Mouse (Mus musculus) liver, embryonic 15.5 days (tissue): ENCODE measurements around the gene Hunk. TPM values are rescaled to one million over a fixed set of nuclear protein-coding genes. Genes with fewer than 3 reads are reported as not detected.

Source experiments
- ATAC-seq: fragments of 200-750 bp; cut with Nextera tagmentation; 2 replicates; pipeline ENCODE4 v1.8.0; 2017; ENCODE audit warnings: moderate number of reproducible peaks, mild to moderate bottlenecking, moderate library complexity; ENCODE audit not compliant: insufficient read depth
- H3K27ac ChIP-seq: fragments of 300-500 bp; sonication (generic); replicated peaks from 2 replicates; pipeline ENCODE4 v1.5.1; 2015; ENCODE audit warnings: mild to moderate bottlenecking, inconsistent platforms
- H3K27me3 ChIP-seq: fragments of 300-500 bp; sonication (generic); 2 replicates; pipeline ENCODE4 v1.6.1; 2015; ENCODE audit warnings: mild to moderate bottlenecking, inconsistent platforms
- H3K36me3 ChIP-seq: fragments of 300-500 bp; sonication (generic); replicated peaks from 2 replicates; pipeline ENCODE4 v1.6.1; 2015; ENCODE audit warnings: moderate library complexity, mild to moderate bottlenecking, inconsistent platforms
- H3K4me1 ChIP-seq: fragments of 300-500 bp; sonication (generic); replicated peaks from 2 replicates; pipeline ENCODE4 v1.6.1; 2015; ENCODE audit warnings: inconsistent platforms
- H3K4me2 ChIP-seq: fragments of 300-500 bp; sonication (generic); 2 replicates; pipeline ENCODE4 v1.6.1; 2015; ENCODE audit warnings: moderate library complexity, mild to moderate bottlenecking, inconsistent platforms
- H3K4me3 ChIP-seq: fragments of 300-500 bp; sonication (generic); replicated peaks from 2 replicates; pipeline ENCODE4 v1.5.1; 2015; ENCODE audit warnings: mild to moderate bottlenecking, inconsistent platforms
- H3K9ac ChIP-seq: fragments of 300-500 bp; sonication (generic); 2 replicates; pipeline ENCODE4 v1.6.1; 2015; ENCODE audit warnings: moderate library complexity, mild to moderate bottlenecking, inconsistent platforms
- H3K9me3 ChIP-seq: fragments of 300-500 bp; sonication (generic); replicated peaks from 2 replicates; pipeline ENCODE4 v1.6.1; 2016; ENCODE audit warnings: inconsistent platforms
- WGBS: fragments of 180-500 bp; shearing (Covaris S2); methylation state at CpG from one replicate; pipeline ENCODE4 v1.1.7; 2015; ENCODE audit warnings: mixed read lengths; ENCODE audit not compliant: insufficient replicate concordance; 5-methylcytosine and 5-hydroxymethylcytosine counted together
- polyA plus RNA-seq: library from polyadenylated mRNA; unstranded; fragments of >200 nt; fragmentation: Nextera tagmentation; extraction: Ambion mirVana; gene quantifications from 2 replicates; pipeline ENCODE4 v1.2.1, GENCODE M21; 2015

Hunk gene
- polyA plus RNA-seq, 1 experiment from 2014 or later = 1.2 TPM

DNA sequence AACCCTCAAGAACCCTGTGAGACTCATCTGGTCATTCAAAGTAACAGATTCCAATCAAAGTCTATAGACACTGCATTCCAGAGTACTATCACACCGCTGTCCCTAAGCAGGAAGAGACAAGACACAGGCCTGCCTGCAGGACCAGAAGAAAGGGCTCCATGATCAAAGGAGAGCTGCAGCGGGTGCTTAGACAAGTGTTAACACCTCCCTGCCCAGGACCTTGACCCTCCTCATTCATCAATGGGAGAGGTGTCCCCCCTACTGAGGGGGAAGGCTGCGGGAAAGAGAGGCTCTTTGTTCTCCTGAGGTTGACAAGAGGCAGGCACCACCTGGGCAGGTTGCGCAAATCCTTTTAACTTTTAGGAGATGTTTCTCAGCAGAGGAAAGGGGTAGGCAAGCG lies 51.5 kb downstream of the Hunk start:
- no peak for ATAC-seq

DNA sequence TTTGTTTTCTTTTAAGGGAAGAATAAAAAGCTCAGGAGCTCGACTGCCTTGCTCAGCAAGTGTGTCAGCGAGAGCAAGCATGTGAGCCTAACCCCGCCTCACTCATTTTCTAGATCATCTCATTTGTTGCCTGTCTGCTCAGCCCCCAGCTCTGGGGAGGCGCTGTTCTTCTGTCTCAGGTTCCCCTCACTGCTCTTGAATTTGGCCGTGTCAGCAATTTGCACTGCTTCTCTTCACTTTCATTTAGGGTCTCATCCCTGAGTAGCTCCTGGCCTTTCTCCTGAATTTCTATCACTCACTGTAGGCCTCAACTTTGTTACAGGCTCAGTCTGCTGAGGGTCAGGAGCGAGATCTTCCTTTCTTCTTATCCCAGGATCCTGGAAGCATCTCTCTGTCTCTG lies 53.7 kb downstream of the Hunk start:
- no peak overlapping the region for H3K4me2 ChIP-seq
- H3K4me1 ChIP-seq = 0 out of 2 replicates have a peak, but pooled peaks cover 3% of the 10 kb centered on the region
- H3K4me3 ChIP-seq = no peak overlapping the region
- H3K27ac ChIP-seq = no peak overlapping the region
- no peak overlapping the region for H3K9ac ChIP-seq
- ATAC-seq = no peak
- no peaks in the 10 kb centered on the region for H3K27me3 ChIP-seq
- WGBS = 66% methylated on average over 6 of the region's 6 CpGs
- no peaks in the 10 kb centered on the region for H3K36me3 ChIP-seq
- no peaks in the 10 kb centered on the region for H3K9me3 ChIP-seq

More for the DNA sequence above, 51.5 kb downstream of the Hunk start:
- 50% methylated on average over 5 of the region's 5 CpGs for WGBS
- Histone ChIP-seq H3K36me3 (peaks cover 10% of the 10 kb centered on the region; the same call in 1 of the 2 replicates), H3K4me2 (no peak overlapping the region), H3K9me3 (no peaks in the 10 kb centered on the region), H3K9ac (no peak overlapping the region), H3K27me3 (no peaks in the 10 kb centered on the region), H3K27ac (no peak overlapping the region), H3K4me3 (no peak overlapping the region), H3K4me1 (0 out of 2 replicates have a peak, but pooled peaks cover 3% of the 10 kb centered on the region)

DNA sequence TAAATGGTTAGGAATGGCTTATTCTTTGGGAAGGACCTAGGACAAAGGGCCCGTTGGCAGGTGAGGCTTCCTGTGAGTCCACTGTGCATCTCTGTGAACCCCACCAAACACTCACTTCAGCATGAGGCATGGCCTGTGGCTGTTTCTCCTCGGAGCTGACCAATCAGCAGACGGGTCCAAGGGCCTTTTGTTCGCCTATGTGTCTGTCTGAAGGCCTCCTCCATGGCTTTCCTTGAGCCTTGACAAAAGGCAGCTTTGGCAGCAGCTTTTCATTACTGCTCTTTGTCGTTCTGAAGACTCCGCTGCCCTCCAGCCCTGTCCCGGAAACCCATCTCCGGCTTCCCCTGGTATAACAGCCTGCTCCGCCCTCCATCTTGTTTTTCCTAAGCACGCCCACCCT lies 54.8 kb downstream of the Hunk start:
- ATAC-seq = no peak
- H3K4me3 ChIP-seq = no peak overlapping the region
- 78% methylated on average over 10 of the region's 10 CpGs for WGBS
- no peak overlapping the region for H3K27ac ChIP-seq
- 0 out of 2 replicates have a peak, but pooled peaks cover 3% of the 10 kb centered on the region for H3K4me1 ChIP-seq
- no peaks in the 10 kb centered on the region for H3K36me3 ChIP-seq
- H3K9ac ChIP-seq = no peak overlapping the region
- H3K9me3 ChIP-seq = no peaks in the 10 kb centered on the region
- no peaks in the 10 kb centered on the region for H3K27me3 ChIP-seq
- no peak overlapping the region for H3K4me2 ChIP-seq

DNA sequence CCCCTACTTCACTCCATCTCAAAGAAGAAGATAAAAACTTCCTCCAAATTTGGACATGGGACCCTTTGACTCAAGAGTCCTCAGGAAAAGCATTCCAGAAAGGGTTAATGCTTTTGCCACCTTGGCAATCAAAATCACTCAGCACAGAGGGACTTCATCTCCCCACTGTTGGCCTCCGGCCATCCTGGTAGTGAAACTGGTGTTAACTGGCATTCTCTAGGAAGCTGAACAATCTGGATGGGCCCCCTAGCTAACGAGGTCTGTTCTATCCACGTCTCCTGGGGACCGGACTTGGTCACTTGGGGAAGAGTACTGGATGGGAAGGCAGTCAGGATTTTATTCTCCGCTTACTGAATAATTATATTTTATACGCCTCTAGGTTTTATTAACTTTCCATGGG lies 57.2 kb downstream of the Hunk start:
- Histone ChIP-seq H3K9me3 (no peaks in the 10 kb centered on the region), H3K36me3 (no peaks in the 10 kb centered on the region), H3K4me2 (no peak overlapping the region), H3K4me3 (no peak overlapping the region), H3K4me1 (no peaks in the 10 kb centered on the region), H3K27ac (no peak overlapping the region), H3K27me3 (no peaks in the 10 kb centered on the region), H3K9ac (no peak overlapping the region)
- WGBS = 60% methylated on average over 6 of the region's 6 CpGs
- ATAC-seq = no peak

GRCm38 (mm10) chr16:90453197-90453596 lies 67.4 kb downstream of the Hunk start:
- Histone ChIP-seq H3K4me3 (no peak overlapping the region), H3K4me1 (peaks cover 7% of the 10 kb centered on the region; the same call in 1 of the 2 replicates), H3K27ac (no peak overlapping the region), H3K4me2 (no peak overlapping the region), H3K36me3 (no peaks in the 10 kb centered on the region), H3K9ac (no peak overlapping the region), H3K27me3 (no peaks in the 10 kb centered on the region), H3K9me3 (no peaks in the 10 kb centered on the region)
- 59% methylated on average over 11 of the region's 11 CpGs for WGBS
- ATAC-seq = no peak

GRCm38 (mm10) chr16:90456495-90457125 lies 70.8 kb downstream of the Hunk start:
- no peak overlapping the region for H3K9ac ChIP-seq
- H3K9me3 ChIP-seq = no peaks in the 10 kb centered on the region
- H3K4me1 ChIP-seq = no peaks in the 10 kb centered on the region
- H3K27ac ChIP-seq = no peak overlapping the region
- no peak overlapping the region for H3K4me2 ChIP-seq
- WGBS = 36% methylated on average over 7 of the region's 7 CpGs
- H3K4me3 ChIP-seq = no peak overlapping the region
- H3K36me3 ChIP-seq = no peaks in the 10 kb centered on the region
- H3K27me3 ChIP-seq = no peaks in the 10 kb centered on the region
- no peak for ATAC-seq

- no peak overlapping the region for H3K4me3 ChIP-seq
- no peak for ATAC-seq
Observed at GRCm38 (mm10) chr16:90458899-90459610, 73.2 kb downstream of the Hunk start.

DNA sequence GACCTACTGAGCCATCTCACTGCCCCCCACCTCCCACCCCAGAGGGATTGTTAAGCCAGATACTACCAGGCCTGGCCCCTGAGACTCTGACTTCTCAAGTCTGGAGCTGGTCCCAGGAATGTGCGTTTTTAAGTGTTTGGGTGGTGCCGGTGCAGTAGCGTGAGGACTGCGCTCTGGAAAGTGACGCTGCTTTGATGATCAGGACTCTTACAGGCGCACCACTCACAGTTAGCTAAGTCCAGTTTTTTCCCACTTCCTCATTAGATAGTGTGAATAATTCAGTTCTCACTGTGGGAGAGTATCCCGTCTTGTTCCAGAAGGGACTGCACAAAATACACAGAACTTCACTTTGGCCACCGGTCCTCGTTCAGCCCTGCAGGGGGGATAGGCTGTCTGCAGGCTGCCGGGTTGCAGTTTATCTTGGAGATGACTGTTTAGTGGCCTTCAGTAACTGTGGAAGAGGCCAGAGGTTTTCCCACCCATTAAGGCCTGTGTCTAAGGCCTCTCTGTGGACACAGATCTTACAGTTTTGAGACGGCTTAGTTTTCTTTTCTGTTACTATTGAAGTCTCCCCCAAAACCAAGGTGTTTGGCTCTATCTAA lies 75.6 kb downstream of the Hunk start:
- Histone ChIP-seq H3K27ac (no peak overlapping the region), H3K27me3 (no peaks in the 10 kb centered on the region), H3K36me3 (0 out of 2 replicates have a peak, but pooled peaks cover 2% of the 10 kb centered on the region), H3K9ac (no peak overlapping the region), H3K9me3 (no peaks in the 10 kb centered on the region), H3K4me3 (no peak overlapping the region), H3K4me1 (no peaks in the 10 kb centered on the region), H3K4me2 (no peak overlapping the region)
- ATAC-seq = no peak
- WGBS = 63% methylated on average over 11 of the region's 11 CpGs

More at GRCm38 (mm10) chr16:90458899-90459610, 73.2 kb downstream of the Hunk start:
- Histone ChIP-seq H3K9ac (no peak overlapping the region), H3K9me3 (no peaks in the 10 kb centered on the region), H3K27ac (no peak overlapping the region), H3K4me2 (no peak overlapping the region), H3K27me3 (no peaks in the 10 kb centered on the region), H3K36me3 (no peaks in the 10 kb centered on the region), H3K4me1 (no peaks in the 10 kb centered on the region)
- 25% methylated on average over 11 of the region's 11 CpGs for WGBS

DNA sequence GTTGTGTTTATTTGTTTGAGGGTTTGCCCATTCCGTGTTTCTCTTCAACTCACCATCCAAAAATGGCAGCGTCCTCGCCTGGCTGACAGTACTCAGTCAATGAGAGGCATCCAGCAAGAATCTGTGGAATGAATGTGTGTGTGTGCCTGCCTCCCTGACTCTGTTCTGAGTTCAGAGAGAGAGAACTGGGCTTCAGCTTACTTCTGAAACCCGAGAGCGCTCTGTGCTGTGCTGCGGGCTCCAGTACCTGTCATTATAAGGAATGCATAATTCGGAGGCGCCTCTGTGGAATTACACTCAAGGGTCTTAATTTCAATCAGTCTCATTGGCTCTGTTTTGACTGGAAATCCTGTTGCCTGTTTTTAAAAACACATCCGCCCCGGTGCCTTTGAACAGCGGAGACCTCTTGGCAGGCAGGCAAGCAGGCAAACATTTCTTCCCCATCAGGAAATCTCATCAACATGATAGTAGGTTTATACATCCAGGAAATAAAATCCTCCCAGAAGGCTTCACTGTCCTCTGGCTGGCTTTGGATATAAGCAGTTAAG lies 77.0 kb downstream of the Hunk start:
- no peak for ATAC-seq
- 70% methylated on average over 11 of the region's 11 CpGs for WGBS
- Histone ChIP-seq H3K4me1 (no peaks in the 10 kb centered on the region), H3K27me3 (no peaks in the 10 kb centered on the region), H3K27ac (no peak overlapping the region), H3K9me3 (no peaks in the 10 kb centered on the region), H3K36me3 (peaks cover 2% of the 10 kb centered on the region; the same call in 1 of the 2 replicates), H3K9ac (no peak overlapping the region), H3K4me3 (no peak overlapping the region), H3K4me2 (no peak overlapping the region)

- Histone ChIP-seq H3K36me3 (peaks cover 9% of the 10 kb centered on the region; the same call in 1 of the 2 replicates), H3K4me2 (no peak overlapping the region), H3K27me3 (no peaks in the 10 kb centered on the region), H3K4me1 (no peaks in the 10 kb centered on the region), H3K4me3 (no peak overlapping the region), H3K9me3 (no peaks in the 10 kb centered on the region), H3K27ac (no peak overlapping the region), H3K9ac (no peak overlapping the region)
- no peak for ATAC-seq
- WGBS = 68% methylated on average over 5 of the region's 5 CpGs
Observed at GRCm38 (mm10) chr16:90465154-90465553, 79.3 kb downstream of the Hunk start.

- H3K4me1 ChIP-seq = no peaks in the 10 kb centered on the region
- H3K36me3 ChIP-seq = peaks cover 9% of the 10 kb centered on the region; the same call in 1 of the 2 replicates
- ATAC-seq = no peak
- no peak overlapping the region for H3K4me3 ChIP-seq
- no peaks in the 10 kb centered on the region for H3K27me3 ChIP-seq
- H3K9ac ChIP-seq = no peak overlapping the region
- WGBS = 71% methylated on average over 5 of the region's 5 CpGs
- H3K27ac ChIP-seq = no peak overlapping the region
- H3K4me2 ChIP-seq = no peak overlapping the region
- no peaks in the 10 kb centered on the region for H3K9me3 ChIP-seq
Observed at GRCm38 (mm10) chr16:90468286-90468685, 82.5 kb downstream of the Hunk start.
